Mouse (Mus musculus) adrenal gland, postnatal 4 days (tissue): ENCODE data around the gene Ninj2. TPM values are rescaled to one million over a fixed set of nuclear protein-coding genes. Genes with fewer than 3 reads are reported as not detected.

Experiments
- DNase-seq, 2 experiments: peaks; one replicate each; pipeline ENCODE4 v3.0.0; 2021 to 2022; ENCODE audit warnings: low spot score in 2 of 2, mixed read lengths in 2 of 2
- total RNA-seq, 2 experiments: library from RNA; stranded (reverse); gene quantifications; 2 replicates each; pipeline ENCODE4 v1.2.3; 2021

Gene Ninj2
- total RNA-seq, 2 experiments from 2014 or later = not detected

DNA sequence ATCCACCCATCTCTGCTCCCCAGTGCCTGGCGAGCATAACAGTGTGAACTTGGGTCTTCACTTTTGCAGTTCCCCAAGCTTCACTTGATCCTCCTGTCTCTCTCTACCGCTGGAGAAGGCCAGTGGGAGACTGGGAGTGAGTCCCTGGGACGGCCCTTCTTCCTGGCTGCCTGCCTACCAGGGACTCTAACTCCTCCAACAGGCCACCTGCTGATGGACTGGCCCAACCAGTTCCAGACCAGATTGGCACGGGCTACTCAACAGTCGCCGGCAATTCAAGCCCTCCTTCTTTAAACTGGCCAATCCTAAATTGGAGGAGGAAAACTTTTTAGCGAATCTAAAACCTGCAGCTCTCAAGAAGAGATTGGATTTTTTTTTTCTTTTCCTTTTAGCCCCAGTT is 101.8 kb downstream of the Ninj2 start:
- DNase-seq = no peak

GRCm38 (mm10) chr6:120196837-120197236 is 103.7 kb downstream of the Ninj2 start:
- no peak for DNase-seq

DNA sequence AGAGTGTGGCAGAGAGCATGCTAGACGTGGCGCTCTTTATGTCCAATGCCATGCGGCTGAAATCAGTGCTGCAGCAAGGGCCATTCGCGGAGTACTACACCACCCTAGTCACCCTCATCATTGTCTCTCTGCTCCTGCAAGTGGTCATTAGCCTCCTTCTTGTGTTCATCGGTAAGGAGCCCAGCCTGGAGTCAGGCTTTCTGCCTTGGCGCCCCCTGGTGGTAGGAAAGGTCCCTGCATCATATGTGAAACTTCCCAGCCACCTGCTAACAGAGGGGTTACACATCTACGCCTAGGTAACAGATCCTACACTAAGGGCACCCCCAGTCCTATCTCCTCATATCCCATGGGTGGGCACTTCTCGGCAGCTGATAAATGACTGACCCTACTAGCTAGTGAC is 104.8 kb downstream of the Ninj2 start:
- peak; percentile 54 to 62 for DNase-seq

GRCm38 (mm10) chr6:120199638-120200394 is 106.7 kb downstream of the Ninj2 start:
- no peak for DNase-seq

DNA sequence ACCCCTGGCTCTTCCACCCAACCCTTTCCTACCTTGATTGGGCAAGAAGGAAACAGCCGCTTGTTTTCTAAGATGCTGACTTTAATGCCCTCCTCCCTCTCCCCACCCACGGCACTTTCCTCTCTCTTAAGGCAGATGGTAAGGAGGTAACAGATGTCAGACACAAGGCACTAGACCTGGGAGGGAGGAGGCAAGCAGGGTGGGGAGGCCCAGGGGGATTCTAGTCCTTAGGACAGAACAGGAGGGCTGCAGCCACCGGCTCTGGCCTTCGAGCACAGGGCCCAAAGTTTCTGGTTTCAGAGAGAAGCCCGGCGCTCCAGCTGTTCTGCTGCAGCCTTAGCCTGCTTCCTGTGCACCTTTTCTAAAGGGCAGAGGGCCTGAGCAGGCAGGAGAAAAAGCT is 108.8 kb downstream of the Ninj2 start:
- DNase-seq = no peak

DNA sequence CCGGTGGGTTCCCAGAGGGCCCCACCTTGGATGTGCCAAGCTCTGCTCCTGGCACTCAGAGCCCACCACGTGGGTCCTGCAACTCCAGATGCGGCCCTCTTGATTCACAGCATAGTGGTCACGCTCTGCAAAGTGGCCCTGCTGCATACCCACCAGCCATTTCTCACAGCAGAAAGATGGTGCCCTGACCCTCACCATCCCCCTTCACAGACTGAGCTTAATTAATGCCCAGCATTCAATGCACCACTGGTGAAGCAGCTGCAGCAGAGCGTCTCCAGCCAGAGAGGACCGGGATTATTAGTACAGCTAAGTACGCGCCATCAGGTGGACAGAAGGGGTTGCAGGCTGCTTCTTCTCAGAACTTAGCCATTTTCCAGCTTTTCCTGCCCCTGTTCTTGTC is 109.3 kb downstream of the Ninj2 start:
- DNase-seq = no peak

DNA sequence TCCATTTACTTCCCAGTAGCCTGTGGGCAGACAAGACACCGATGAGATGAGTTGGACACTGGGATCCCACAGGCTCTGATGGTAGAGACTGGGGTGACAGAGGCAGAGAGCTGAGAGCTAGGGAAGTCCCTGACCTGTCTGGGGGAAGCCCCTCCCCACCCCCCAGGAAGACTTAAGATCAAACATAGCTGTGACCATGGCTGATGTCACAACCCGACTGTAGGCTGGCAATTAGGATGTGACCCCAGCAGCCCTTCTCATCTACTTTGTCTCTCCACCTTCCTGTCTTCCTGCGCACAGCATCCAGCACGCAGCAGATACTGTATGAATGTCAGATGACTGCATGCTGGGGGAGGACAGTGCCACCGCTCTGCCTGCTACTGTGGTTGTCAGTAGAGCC is 113.4 kb downstream of the Ninj2 start:
- DNase-seq = no peak

- DNase-seq = no peak
Observed at GRCm38 (mm10) chr6:120211536-120211935, 118.4 kb downstream of the Ninj2 start.

GRCm38 (mm10) chr6:120216702-120217101 is 123.6 kb downstream of the Ninj2 start:
- DNase-seq = no peak

DNA sequence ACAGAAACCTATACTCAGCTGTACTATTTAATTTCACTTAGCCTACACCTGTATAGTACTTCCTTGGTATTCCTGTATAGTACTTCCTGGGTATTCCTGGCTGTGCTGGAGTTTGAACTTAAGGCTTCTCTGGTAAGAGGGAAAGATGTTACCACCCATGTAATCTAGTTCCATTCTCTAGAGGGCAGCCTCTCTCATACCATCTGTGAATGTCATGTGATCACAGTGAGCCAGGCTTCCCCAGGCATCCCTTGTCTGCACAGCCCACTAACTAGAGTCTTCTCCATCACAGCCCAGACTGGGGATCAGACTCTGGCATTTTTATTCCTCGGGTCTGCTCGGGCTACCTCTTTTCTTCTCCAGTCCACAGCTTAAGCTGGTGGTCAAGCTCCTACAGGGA is 126.1 kb downstream of the Ninj2 start:
- DNase-seq = no peak

- peak in 1 of 2 experiments; percentile 44 for DNase-seq
Observed at GRCm38 (mm10) chr6:120222669-120223068, 129.5 kb downstream of the Ninj2 start.

DNA sequence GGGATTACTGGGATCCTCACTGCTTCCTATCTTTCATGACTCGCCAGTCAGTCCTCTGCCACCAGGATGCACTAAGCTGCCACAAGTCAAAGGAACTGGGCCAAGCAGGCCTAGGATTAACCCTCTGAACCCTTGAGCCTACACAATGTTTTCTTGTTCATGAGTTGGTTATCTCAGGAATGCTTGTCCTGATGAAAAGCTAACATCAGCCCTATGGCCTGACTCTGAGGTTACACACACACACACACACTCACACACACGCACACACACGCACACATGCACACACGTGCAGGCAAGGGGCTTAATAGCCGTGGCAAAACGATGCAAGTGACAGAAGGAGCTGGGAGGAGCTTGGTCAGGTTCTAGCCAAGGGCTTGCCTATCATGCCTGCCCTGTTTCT is 132.2 kb downstream of the Ninj2 start:
- no peak for DNase-seq

DNA sequence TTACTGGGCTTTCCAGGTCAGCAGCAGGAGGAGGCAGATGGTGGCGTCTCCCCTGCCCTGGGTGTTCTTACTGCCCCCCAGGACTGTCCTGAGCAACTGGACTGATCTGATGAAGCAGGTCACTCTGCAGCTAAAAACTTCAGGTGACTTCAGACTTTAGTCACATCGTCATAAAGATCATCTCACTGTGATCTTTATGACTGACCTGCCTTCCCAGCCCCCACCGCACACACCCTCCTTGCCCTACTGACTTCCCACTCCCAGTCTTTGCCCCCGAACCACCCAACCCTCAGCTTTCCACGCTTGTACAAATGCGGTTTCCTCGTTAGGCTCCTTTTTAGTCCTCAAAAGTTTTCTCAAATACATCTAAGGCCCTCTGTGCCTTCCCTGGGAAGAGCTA is 133.9 kb downstream of the Ninj2 start:
- DNase-seq = no peak

GRCm38 (mm10) chr6:120229806-120230205 is 136.7 kb downstream of the Ninj2 start:
- DNase-seq = no peak

DNA sequence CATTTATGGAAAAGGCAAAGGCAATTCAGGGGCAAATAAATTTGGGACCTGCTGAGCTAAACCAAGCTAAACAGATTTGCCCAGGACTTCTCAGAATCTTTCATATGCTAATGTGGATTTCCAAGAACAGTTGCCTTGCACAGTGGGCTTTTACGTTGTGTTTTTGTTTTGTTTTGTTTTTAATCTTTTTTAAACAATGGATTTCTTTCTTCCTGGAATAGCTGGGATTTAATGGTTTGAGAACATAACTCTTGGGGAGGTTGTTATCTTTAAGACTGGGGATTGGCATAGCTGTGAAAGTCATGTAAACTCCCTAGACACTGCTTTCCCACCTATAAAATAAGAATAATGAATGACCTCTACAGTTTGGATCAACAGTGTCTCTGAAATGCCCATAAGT is 137.3 kb downstream of the Ninj2 start:
- DNase-seq = no peak

DNA sequence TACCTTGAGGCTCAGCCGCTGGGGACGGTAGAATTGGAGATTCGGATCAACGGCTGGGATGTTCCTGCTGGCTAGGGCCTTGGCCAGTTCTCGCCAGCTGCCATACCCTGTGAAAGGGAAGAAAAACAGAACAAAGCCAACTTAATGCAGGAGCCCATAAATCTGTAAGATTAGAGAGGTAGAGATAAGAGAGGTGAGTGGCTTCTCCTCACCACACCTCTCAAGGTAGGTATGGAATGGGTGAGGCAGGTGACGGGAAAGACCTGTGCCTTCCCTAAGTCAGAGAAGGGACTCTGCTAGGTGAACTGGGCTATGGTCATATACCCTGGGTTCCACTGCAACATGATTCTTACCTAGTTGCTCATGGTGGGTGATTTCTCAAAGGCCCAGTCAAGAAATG is 139.7 kb downstream of the Ninj2 start:
- DNase-seq = no peak

DNA sequence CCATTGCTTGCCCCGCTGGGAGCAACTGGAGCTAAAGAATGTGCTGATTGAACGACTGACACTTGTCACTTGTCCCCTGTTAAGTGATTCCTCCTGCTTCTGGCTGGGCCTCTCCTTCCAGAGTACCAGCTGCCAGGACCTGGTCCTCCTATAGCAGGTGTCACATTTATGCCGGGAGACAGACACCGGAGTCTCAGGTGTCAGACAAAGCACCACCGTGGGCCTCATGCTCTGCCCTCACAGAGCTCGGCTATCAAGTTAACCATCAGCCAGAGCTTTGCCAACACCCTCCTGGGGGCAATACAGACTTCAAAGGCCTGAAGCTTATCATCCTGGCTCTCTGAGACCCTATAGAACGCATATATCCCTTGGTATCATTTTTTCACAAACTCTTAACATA is 142.7 kb downstream of the Ninj2 start:
- no peak for DNase-seq

DNA sequence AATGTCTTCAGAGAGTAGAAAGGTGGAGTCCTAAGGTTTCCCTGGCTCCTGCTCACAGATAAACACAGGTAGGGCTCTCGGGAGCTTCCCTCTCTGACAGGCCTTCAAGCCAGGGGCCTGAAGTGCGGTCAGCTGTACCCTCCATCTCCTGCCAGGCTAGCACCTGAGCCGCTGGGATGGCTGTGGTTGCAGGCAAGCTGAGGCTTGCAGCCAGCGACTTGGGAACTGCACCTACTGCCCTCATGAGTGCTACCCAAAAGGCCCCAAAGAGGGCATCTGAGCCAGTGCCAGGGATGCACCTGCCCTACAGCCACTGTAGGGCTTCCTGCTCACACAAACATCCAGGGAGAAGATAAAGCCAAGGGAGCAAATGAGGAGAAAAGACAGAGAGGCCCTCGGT is 147.3 kb downstream of the Ninj2 start:
- no peak for DNase-seq

DNA sequence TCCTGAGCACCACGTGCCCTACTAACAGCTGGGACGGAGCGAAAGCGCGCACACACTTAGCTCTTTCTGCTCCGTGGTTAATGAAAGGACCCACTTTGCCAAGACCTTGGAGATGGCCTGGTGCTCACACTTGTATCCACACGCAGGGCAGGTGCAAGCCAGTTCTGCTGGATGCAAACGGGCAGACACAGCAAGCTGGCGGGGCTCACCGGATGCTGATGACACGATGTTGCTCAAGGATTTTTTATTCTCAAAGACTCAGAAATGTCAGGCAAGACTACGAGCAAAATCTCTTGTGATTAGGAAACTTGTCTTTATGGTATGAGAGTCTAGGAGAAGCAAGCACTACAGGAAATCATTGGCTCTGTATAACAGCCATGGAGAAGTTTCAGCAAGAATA is 148.3 kb downstream of the Ninj2 start:
- no peak for DNase-seq

DNA sequence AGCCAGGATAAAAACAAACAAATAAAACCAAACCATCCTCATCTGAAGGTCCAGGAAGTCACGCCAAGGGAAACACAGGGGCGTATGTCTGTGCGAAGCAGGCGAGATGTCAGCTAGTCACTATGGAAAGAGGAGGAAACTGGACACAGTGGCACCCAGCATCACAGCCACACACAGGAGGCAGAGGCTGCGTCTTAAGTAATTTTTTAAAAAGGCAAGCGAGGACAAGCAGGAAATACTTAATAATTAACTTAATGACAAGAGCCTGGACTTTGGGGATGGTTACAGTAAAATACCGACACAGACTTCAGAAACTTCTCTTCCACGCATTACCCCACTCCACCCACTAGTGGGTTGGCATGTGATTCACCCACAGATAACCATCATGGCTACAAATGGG is 149.4 kb downstream of the Ninj2 start:
- DNase-seq = no peak

DNA sequence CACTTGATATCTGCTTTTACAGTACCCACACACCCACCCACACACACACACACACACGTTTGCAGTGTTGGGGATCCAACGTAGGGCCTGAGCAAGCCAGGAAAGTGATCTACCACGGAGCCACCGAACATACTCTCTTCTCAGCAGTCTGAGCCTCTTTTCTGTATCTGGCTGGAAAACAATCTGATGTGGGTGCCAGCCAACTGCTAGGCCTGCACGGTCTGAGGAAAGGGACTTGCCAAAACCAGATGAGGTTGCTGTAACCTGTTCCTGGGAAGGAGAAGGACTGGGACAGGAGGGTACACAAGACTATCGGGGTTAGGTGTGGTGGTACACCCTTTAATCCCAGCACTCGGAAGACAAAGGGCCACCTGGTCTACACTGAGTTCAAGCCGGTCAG is 150.1 kb downstream of the Ninj2 start:
- DNase-seq = no peak

DNA sequence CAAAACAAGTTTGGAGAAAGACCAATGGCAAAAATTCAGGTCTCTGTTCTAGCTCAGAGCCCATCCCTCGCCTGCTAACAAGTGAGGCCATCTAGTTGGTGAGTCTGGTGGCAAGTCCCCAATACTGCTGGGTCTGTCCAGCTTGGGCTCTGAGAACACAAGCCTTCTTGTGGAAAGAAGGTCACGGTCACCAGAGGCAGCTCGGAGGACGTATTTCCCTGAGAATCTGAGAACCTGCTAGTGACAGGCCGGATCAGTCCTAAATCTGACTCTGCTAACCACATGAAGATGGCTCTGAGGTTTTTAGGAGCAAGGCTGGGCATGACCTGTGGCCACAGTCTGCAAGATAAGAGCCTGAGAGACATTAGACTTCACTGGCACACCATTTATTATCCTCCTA is 153.5 kb downstream of the Ninj2 start:
- DNase-seq = no peak

- DNase-seq = no peak
Observed at GRCm38 (mm10) chr6:120249831-120250230, 156.7 kb downstream of the Ninj2 start.
